Mouse (Mus musculus) spleen, adult 2 months (tissue): Measurements from ENCODE around the gene Macrod2.

Source experiments
- CTCF ChIP-seq: fragments of 200-500 bp; IDR thresholded peaks from 2 replicates; pipeline ENCODE4 v1.5.1; 2011; ENCODE audit warnings: mild to moderate bottlenecking, inconsistent platforms; ENCODE audit not compliant: insufficient read depth, insufficient read length, insufficient replicate concordance; ENCODE audit errors: extremely low read depth
- POLR2A ChIP-seq: fragments of 200-500 bp; IDR thresholded peaks from 2 replicates; pipeline ENCODE4 v1.6.1; 2011; ENCODE audit warnings: low read depth, low read length, inconsistent platforms

GRCm38 (mm10) chr2:140664381-140664780, 269.3 kb downstream of the Macrod2 start:
- TF ChIP-seq CTCF: no peak
- TF ChIP-seq POLR2A: no peak
